Mouse (Mus musculus) lung, postnatal 0 days (tissue): Measurements from ENCODE around the gene Wls.

Experiments used
- CTCF ChIP-seq: IDR thresholded peaks from 2 replicates; pipeline ENCODE4 v1.5.1; 2016; ENCODE audit warnings: antibody characterized with exemption, mild to moderate bottlenecking
- EP300 ChIP-seq: IDR thresholded peaks from 2 replicates; pipeline ENCODE4 v1.6.1; 2016; ENCODE audit warnings: antibody characterized with exemption, mild to moderate bottlenecking, control low read depth

DNA sequence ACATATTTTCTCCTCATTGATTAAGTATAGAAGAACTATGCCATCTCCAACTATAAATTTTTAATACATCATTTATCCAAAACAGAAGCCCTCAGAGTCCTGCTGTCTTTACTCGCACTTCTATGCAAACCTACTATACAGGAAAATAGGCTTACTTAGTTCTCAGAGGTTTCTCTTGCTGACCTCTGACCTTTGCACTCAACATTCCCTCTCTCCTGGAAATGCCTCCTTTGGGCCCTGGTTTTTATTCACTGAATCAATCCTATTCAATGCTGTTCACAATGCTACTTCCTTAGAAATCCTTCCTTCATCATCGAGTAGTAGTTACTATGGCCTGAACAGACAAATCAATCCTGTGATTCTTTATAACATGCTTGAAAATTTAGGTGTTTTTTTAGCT lies 49.7 kb upstream of the Wls start:
- no peak for TF ChIP-seq CTCF
- TF ChIP-seq EP300 = no peak
